Mouse (Mus musculus) E14TG2a.4 (cell line): ENCODE data around the gene Pak3.

Experiments used
- H3K27me3 ChIP-seq: 2 replicates; pipeline ENCODE4 v1.6.1; 2014; ENCODE audit warnings: low read length, control low read depth; ENCODE audit not compliant: insufficient read depth
- H3K36me3 ChIP-seq: 2 replicates; pipeline ENCODE4 v1.6.1; 2014; ENCODE audit warnings: low read length, control low read depth; ENCODE audit not compliant: insufficient read depth
- H3K4me1 ChIP-seq: replicated peaks from 2 replicates; pipeline ENCODE4 v1.6.1; 2014; ENCODE audit warnings: low read depth, low read length, control low read depth
- H3K4me3 ChIP-seq: replicated peaks from 2 replicates; pipeline ENCODE4 v1.5.1; 2014; ENCODE audit warnings: mild to moderate bottlenecking, low read length
- H3K9me3 ChIP-seq: 2 replicates; pipeline ENCODE4 v1.6.1; 2014; ENCODE audit warnings: low read length, control low read depth
- CTCF ChIP-seq: conservative IDR thresholded peaks from 2 replicates; pipeline ENCODE4 v1.5.1; 2014; ENCODE audit warnings: low read length
- NANOG ChIP-seq: IDR thresholded peaks from 2 replicates; pipeline ENCODE4 v1.6.1; 2014; ENCODE audit warnings: borderline replicate concordance, low read length, mixed read lengths
- POU5F1 ChIP-seq: IDR thresholded peaks from 2 replicates; pipeline ENCODE4 v1.6.1; 2014; ENCODE audit warnings: low read length, borderline replicate concordance

The Pak3 gene

GRCm38 (mm10) chrX:143725411-143725810 lies 207.0 kb downstream of the Pak3 start:
- H3K4me3 ChIP-seq, result no peak overlapping the region
- no peaks in the 10 kb centered on the region for H3K9me3 ChIP-seq
- H3K4me1 ChIP-seq, result no peaks in the 10 kb centered on the region
- H3K36me3 ChIP-seq, result no peaks in the 10 kb centered on the region
- H3K27me3 ChIP-seq, result no peaks in the 10 kb centered on the region
- TF ChIP-seq POU5F1 (no peak), CTCF (no peak), NANOG (no peak)

GRCm38 (mm10) chrX:143736035-143736434 lies 217.6 kb downstream of the Pak3 start:
- Histone ChIP-seq H3K36me3 (no peaks in the 10 kb centered on the region), H3K4me3 (no peak overlapping the region)
- TF ChIP-seq CTCF (peak; percentile 62), NANOG (no peak)

GRCm38 (mm10) chrX:143739171-143739570 lies 220.8 kb downstream of the Pak3 start:
- TF ChIP-seq CTCF (peak; percentile 30), POU5F1 (no peak)
- no peaks in the 10 kb centered on the region for H3K36me3 ChIP-seq
- H3K27me3 ChIP-seq, result no peaks in the 10 kb centered on the region
- no peak overlapping the region for H3K4me3 ChIP-seq
- H3K9me3 ChIP-seq, result no peaks in the 10 kb centered on the region
- H3K4me1 ChIP-seq, result no peaks in the 10 kb centered on the region

More at GRCm38 (mm10) chrX:143736035-143736434, 217.6 kb downstream of the Pak3 start:
- Histone ChIP-seq H3K4me1 (no peaks in the 10 kb centered on the region), H3K27me3 (no peaks in the 10 kb centered on the region), H3K9me3 (no peaks in the 10 kb centered on the region)

- no peak for TF ChIP-seq CTCF
- no peak for TF ChIP-seq POU5F1
- no peak for TF ChIP-seq NANOG
- Histone ChIP-seq H3K27me3 (no peaks in the 10 kb centered on the region), H3K4me3 (no peak overlapping the region), H3K4me1 (no peaks in the 10 kb centered on the region), H3K36me3 (no peaks in the 10 kb centered on the region), H3K9me3 (no peaks in the 10 kb centered on the region)
Observed at GRCm38 (mm10) chrX:143762556-143762955, 244.2 kb downstream of the Pak3 start.

- Histone ChIP-seq H3K9me3 (no peaks in the 10 kb centered on the region), H3K36me3 (no peaks in the 10 kb centered on the region), H3K4me3 (no peak overlapping the region), H3K27me3 (no peaks in the 10 kb centered on the region), H3K4me1 (no peaks in the 10 kb centered on the region)
- TF ChIP-seq POU5F1 (no peak), NANOG (no peak), CTCF (no peak)
Observed at GRCm38 (mm10) chrX:143815948-143816347, 297.6 kb downstream of the Pak3 start.

- H3K4me1 ChIP-seq, result no peaks in the 10 kb centered on the region
- TF ChIP-seq NANOG, result no peak
- no peak for TF ChIP-seq POU5F1
- TF ChIP-seq CTCF, result no peak
- H3K9me3 ChIP-seq, result no peaks in the 10 kb centered on the region
- H3K4me3 ChIP-seq, result no peak overlapping the region
- no peaks in the 10 kb centered on the region for H3K36me3 ChIP-seq
- no peaks in the 10 kb centered on the region for H3K27me3 ChIP-seq
Observed at GRCm38 (mm10) chrX:143818961-143819360, 300.6 kb downstream of the Pak3 start.

GRCm38 (mm10) chrX:143826521-143826920 lies 308.1 kb downstream of the Pak3 start:
- TF ChIP-seq POU5F1 (no peak), CTCF (no peak), NANOG (no peak)
- no peaks in the 10 kb centered on the region for H3K36me3 ChIP-seq
- H3K4me3 ChIP-seq, result no peak overlapping the region
- H3K9me3 ChIP-seq, result no peaks in the 10 kb centered on the region
- no peaks in the 10 kb centered on the region for H3K4me1 ChIP-seq
- no peaks in the 10 kb centered on the region for H3K27me3 ChIP-seq

- Histone ChIP-seq H3K9me3 (no peaks in the 10 kb centered on the region), H3K36me3 (no peaks in the 10 kb centered on the region), H3K27me3 (no peaks in the 10 kb centered on the region), H3K4me1 (no peaks in the 10 kb centered on the region), H3K4me3 (no peak within 1 kb of the TSS)
- no peak for TF ChIP-seq POU5F1
- TF ChIP-seq NANOG, result no peak
- no peak for TF ChIP-seq CTCF
Observed at GRCm38 (mm10) chrX:143827212-143827611, 308.8 kb downstream of the Pak3 start, which contains the start of gene Capn6. Gene Capn6, minus strand, starts transcription at chrX:143827414.

- Histone ChIP-seq H3K9me3 (no peaks in the 10 kb centered on the region), H3K4me1 (no peaks in the 10 kb centered on the region), H3K27me3 (no peaks in the 10 kb centered on the region), H3K4me3 (no peak overlapping the region), H3K36me3 (no peaks in the 10 kb centered on the region)
- TF ChIP-seq NANOG (no peak), CTCF (no peak), POU5F1 (no peak)
Observed at GRCm38 (mm10) chrX:143846637-143847036, 328.2 kb downstream of the Pak3 start.
